Mouse (Mus musculus) gastrocnemius, adult 2 months (tissue): ENCODE data around the gene Map6. TPM values are rescaled to one million over a fixed set of nuclear protein-coding genes. Genes with fewer than 3 reads are reported as not detected.
A peak's percentile ranks its signal among the peaks of the same experiment; 100 is the strongest.

ENCODE experiments used
- DNase-seq: peaks from one replicate; pipeline ENCODE4 v3.0.0; 2022
- H3K27ac ChIP-seq: fragments of 200-600 bp; 2 replicates; pipeline ENCODE4 v1.8.1; 2022; ENCODE audit warnings: mild to moderate bottlenecking
- H3K4me3 ChIP-seq: fragments of 200-600 bp; 2 replicates; pipeline ENCODE4 v1.8.1; 2022; ENCODE audit warnings: mild to moderate bottlenecking, moderate library complexity
- CTCF ChIP-seq: fragments of 200-600 bp; IDR thresholded peaks from 2 replicates; pipeline ENCODE4 v1.8.1; 2022; ENCODE audit warnings: antibody characterized with exemption, mild to moderate bottlenecking, moderate library complexity
- intact Hi-C: fragments of 180-260 bp; cut with DNase I; formaldehyde crosslinking; loops from one replicate; pipeline ENCODE4 v1.15.1; 2025
- total RNA-seq, 2 experiments: library from RNA; stranded (reverse); gene quantifications; 2 replicates each; pipeline ENCODE4 v1.2.3; 2021

The Map6 gene
- total RNA-seq, 2 experiments from 2014 or later = 2.6 to 5.2 TPM

- DNase-seq = no peak
- Histone ChIP-seq H3K4me3 (no peak overlapping the region), H3K27ac (no peak overlapping the region)
- no peak for TF ChIP-seq CTCF
- intact Hi-C loops = no loop called here
Measured at GRCm38 (mm10) chr7:99236888-99237660, 30.2 kb upstream of the Map6 start.

GRCm38 (mm10) chr7:99238417-99238816 lies 28.8 kb upstream of the Map6 start, which contains the start of gene Mogat2:
TSS of gene Mogat2 (minus strand) at chr7:99238619.
- Histone ChIP-seq H3K4me3 (no peak within 1 kb of the TSS), H3K27ac (no peak within 1 kb of the TSS)
- intact Hi-C loops = no loop called here
- TF ChIP-seq CTCF = no peak
- DNase-seq = no peak

- H3K4me3 ChIP-seq = no peak overlapping the region
- intact Hi-C loops = no loop called here
- no peak for TF ChIP-seq CTCF
- no peak for DNase-seq
- H3K27ac ChIP-seq = no peak overlapping the region
Measured at GRCm38 (mm10) chr7:99242097-99242496, 25.1 kb upstream of the Map6 start.

DNA sequence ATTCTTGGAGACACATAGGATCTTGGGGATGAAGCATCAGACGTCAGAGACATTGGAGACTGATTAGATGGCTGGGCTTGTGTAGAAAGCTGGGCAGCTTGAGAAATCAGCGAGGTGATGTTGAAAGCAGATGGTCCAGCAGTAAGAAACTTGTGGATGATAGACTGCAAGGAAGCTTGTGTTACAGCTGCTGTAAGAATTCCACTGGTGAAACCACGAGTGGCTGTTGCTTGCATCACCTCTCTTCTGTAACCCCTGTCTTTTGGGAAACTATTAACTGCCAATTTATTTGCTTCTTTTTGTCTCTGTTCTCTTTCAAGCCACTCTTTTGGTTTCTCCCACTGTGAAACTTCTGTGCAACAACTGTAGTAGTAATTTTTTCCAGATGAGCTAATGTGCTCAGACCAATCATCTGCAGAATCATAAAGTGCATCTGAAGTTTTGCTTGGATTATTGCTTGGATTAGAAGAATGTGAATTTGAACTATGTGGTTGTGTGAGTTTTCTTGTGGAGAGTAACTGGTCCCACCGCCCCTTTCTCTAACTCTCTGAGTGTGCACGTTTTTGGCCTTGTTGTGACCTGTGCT lies 19.0 kb upstream of the Map6 start:
- Histone ChIP-seq H3K27ac (no peak overlapping the region), H3K4me3 (no peak overlapping the region)
- no peak for TF ChIP-seq CTCF
- intact Hi-C loops = loop anchor here (2.0 kb wide), 1 partner anchor 139 kb away; no protein-coding TSS in a partner anchor
- no peak for DNase-seq

GRCm38 (mm10) chr7:99248906-99249581 lies 18.2 kb upstream of the Map6 start:
- Histone ChIP-seq H3K27ac (no peak overlapping the region), H3K4me3 (peak overlapping the region; percentile 67)
- TF ChIP-seq CTCF = no peak
- intact Hi-C loops = loop anchor here (2.0 kb wide), 1 partner anchor 140 kb away; no protein-coding TSS in a partner anchor
- no peak for DNase-seq

GRCm38 (mm10) chr7:99249582-99249911 lies 17.7 kb upstream of the Map6 start:
- Histone ChIP-seq H3K27ac (no peak overlapping the region), H3K4me3 (peak overlapping the region; percentile 67)
- peak; percentile 93 for TF ChIP-seq CTCF
- peak; percentile 36 for DNase-seq
- intact Hi-C loops = loop anchor here (2.0 kb wide), 1 partner anchor 141 kb away; no protein-coding TSS in a partner anchor

DNA sequence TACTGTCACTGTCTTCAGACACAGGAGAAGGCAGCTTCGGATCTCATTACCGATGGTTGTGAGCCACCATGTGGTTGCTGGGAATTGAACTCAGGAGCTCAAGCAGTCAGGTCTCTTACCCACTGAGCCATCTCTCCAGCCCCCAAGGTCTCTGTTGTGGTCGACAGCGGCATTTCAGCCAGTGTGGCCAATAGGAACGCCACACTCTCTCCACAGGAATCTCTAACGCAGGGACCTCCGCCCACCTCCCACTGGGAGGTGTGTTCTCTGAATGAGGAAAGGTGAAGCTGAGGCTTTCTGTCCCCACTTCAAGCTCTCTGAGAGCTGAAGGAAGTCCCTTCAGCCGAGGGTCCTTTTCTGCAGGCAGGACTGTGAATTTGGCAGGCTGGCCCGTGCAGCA lies 16.9 kb upstream of the Map6 start:
- intact Hi-C loops = no loop called here
- no peak overlapping the region for H3K4me3 ChIP-seq
- DNase-seq = no peak
- no peak overlapping the region for H3K27ac ChIP-seq
- no peak for TF ChIP-seq CTCF

DNA sequence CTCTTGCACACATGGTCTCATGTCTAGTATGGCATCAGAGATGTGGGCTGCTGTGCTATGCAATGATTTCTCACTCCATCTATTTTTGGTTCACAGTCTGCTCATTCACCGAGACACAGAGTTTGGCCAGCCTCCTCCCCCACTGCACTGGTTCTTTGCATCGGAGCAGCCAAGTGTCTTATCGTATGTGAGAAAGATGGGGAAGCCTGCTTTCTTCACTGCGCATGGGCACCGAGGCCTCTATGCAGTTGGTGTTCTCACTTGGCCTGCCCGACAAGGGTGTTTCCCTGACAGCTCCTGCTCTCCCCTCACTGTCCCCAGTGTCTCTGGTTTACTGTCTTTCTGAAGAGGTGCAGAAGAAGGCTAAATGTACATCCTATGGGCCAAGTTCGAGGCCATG lies 12.2 kb upstream of the Map6 start:
- Histone ChIP-seq H3K27ac (no peak overlapping the region), H3K4me3 (no peak overlapping the region)
- DNase-seq = no peak
- intact Hi-C loops = no loop called here
- TF ChIP-seq CTCF = no peak

DNA sequence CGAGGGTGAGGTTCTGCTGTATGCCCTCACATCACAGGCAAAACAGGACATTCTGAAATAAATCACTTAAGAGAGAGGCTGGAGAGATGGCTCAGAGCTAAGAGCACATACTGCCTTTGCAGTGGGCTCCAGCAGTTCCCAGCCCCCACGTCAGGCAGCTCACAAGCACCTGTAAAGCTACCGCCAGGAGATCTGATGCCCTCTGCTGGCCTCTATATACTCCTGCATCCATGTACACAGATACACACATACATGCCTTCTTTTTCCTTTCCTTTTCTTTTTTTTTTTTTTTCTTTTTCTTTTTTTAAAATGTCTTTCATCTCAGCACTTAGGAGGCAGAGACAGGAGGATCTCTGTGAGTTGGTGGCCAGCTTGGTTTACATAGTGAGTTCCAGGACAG lies 5.3 kb upstream of the Map6 start:
- Histone ChIP-seq H3K4me3 (no peak overlapping the region), H3K27ac (no peak overlapping the region)
- DNase-seq = no peak
- intact Hi-C loops = no loop called here
- no peak; the same call in 1 of the 2 replicates for TF ChIP-seq CTCF

DNA sequence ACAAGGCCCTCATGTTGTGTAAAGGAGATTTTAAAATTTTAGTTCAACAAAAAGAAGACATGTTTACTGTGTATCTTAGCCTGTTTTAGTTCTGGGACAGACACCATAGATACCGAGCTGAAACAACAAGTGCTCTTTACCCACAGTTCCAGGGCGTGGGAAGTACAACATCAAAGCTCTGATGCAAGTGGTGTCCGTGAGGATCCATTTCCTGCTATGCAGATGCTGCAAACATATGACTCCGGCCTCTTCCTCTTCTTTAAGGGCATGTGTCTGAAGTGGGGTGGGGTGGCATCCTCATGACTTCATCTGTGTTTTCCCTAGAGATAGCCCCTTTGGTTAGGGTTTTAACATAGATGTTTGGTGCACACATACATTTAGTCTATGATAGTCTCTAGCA lies 3.7 kb upstream of the Map6 start:
- DNase-seq = no peak
- intact Hi-C loops = no loop called here
- no peak overlapping the region for H3K27ac ChIP-seq
- no peak overlapping the region for H3K4me3 ChIP-seq
- TF ChIP-seq CTCF = no peak

GRCm38 (mm10) chr7:99264597-99264996 lies 2.6 kb upstream of the Map6 start:
- Histone ChIP-seq H3K4me3 (no peak overlapping the region), H3K27ac (no peak overlapping the region)
- intact Hi-C loops = no loop called here
- no peak for TF ChIP-seq CTCF
- no peak for DNase-seq

- H3K27ac ChIP-seq = peak overlapping the region; percentile 74
- peak overlapping the region; percentile 82 for H3K4me3 ChIP-seq
- intact Hi-C loops = no loop called here
- TF ChIP-seq CTCF = no peak
- peak; percentile 79 for DNase-seq
Measured at GRCm38 (mm10) chr7:99267897-99268505, 754 bp downstream of the Map6 start.

- no peak for DNase-seq
- no peak for TF ChIP-seq CTCF
- intact Hi-C loops = no loop called here
- Histone ChIP-seq H3K27ac (peak overlapping the region; percentile 74), H3K4me3 (peak overlapping the region; percentile 82)
Measured at GRCm38 (mm10) chr7:99268506-99268900, 1.3 kb downstream of the Map6 start.
